Mouse (Mus musculus) neural tube, embryonic 14.5 days (tissue): ENCODE data around the gene Tenm3. TPM values are rescaled to one million over a fixed set of nuclear protein-coding genes. Genes with fewer than 3 reads are reported as not detected.

Experiments used
- ATAC-seq: fragments of 200-750 bp; cut with Nextera tagmentation; 2 replicates; pipeline ENCODE4 v1.8.0; 2017; ENCODE audit warnings: low read depth, mild to moderate bottlenecking, moderate TSS enrichment, moderate library complexity
- H3K27ac ChIP-seq: fragments of 300-500 bp; sonication (generic); 2 replicates; pipeline ENCODE4 v1.5.1; 2014; ENCODE audit warnings: low read depth, mild to moderate bottlenecking, control low read depth, low read length, moderate library complexity, mixed read lengths
- H3K27me3 ChIP-seq: fragments of 300-500 bp; sonication (generic); 2 replicates; pipeline ENCODE4 v1.6.1; 2014; ENCODE audit warnings: low read length; ENCODE audit not compliant: control insufficient read depth, insufficient read depth
- H3K36me3 ChIP-seq: fragments of 300-500 bp; sonication (generic); 2 replicates; pipeline ENCODE4 v1.6.1; 2014; ENCODE audit warnings: low read length, mixed read lengths; ENCODE audit not compliant: control insufficient read depth, insufficient read depth
- H3K4me1 ChIP-seq: fragments of 300-500 bp; sonication (generic); 2 replicates; pipeline ENCODE4 v1.6.1; 2014; ENCODE audit warnings: low read length; ENCODE audit not compliant: control insufficient read depth, insufficient read depth
- H3K4me2 ChIP-seq: fragments of 300-500 bp; sonication (generic); 2 replicates; pipeline ENCODE4 v1.6.1; 2014; ENCODE audit warnings: mild to moderate bottlenecking, low read depth, low read length, control low read depth
- H3K4me3 ChIP-seq: fragments of 300-500 bp; sonication (generic); 2 replicates; pipeline ENCODE4 v1.5.1; 2014; ENCODE audit warnings: low read depth, low read length, control low read depth, mixed read lengths
- H3K9ac ChIP-seq: fragments of 300-500 bp; sonication (generic); replicated peaks from 2 replicates; pipeline ENCODE4 v1.6.1; 2014; ENCODE audit warnings: low read depth, mild to moderate bottlenecking, control low read depth, low read length, mixed read lengths
- H3K9me3 ChIP-seq: fragments of 300-500 bp; sonication (generic); 2 replicates; pipeline ENCODE4 v1.6.1; 2016; ENCODE audit warnings: low read length; ENCODE audit not compliant: control insufficient read depth
- WGBS: fragments of 180-500 bp; shearing (Covaris S2); extraction: QIAGEN DNeasy Blood & Tissue Kit; methylation state at CpG from one replicate; pipeline ENCODE4 v1.1.7; 2014; 5-methylcytosine and 5-hydroxymethylcytosine counted together
- polyA plus RNA-seq: library from polyadenylated mRNA; unstranded; fragments of >200 nt; fragmentation: Nextera tagmentation; extraction: Ambion mirVana; gene quantifications from 2 replicates; pipeline ENCODE4 v1.2.1, GENCODE M21; 2014

Gene Tenm3
- polyA plus RNA-seq, 1 experiment from 2014 or later: 68.9 TPM

GRCm38 (mm10) chr8:48721376-48721775 lies 122.4 kb downstream of the Tenm3 start:
- Histone ChIP-seq H3K27me3 (no peaks in the 10 kb centered on the region), H3K4me3 (no peak overlapping the region), H3K4me2 (no peak overlapping the region), H3K9ac (no peak overlapping the region), H3K4me1 (no peaks in the 10 kb centered on the region), H3K36me3 (no peaks in the 10 kb centered on the region), H3K27ac (no peak overlapping the region), H3K9me3 (no peaks in the 10 kb centered on the region)
- 91% methylated on average over 12 of the region's 12 CpGs for WGBS
- no peak for ATAC-seq

- H3K4me1 ChIP-seq: no peaks in the 10 kb centered on the region
- ATAC-seq: no peak
- H3K4me2 ChIP-seq: no peak overlapping the region
- 83% methylated on average over 9 of the region's 9 CpGs for WGBS
- H3K9me3 ChIP-seq: no peaks in the 10 kb centered on the region
- H3K9ac ChIP-seq: no peak overlapping the region
- H3K27ac ChIP-seq: no peak overlapping the region
- no peak overlapping the region for H3K4me3 ChIP-seq
- no peaks in the 10 kb centered on the region for H3K36me3 ChIP-seq
- no peaks in the 10 kb centered on the region for H3K27me3 ChIP-seq
These were observed 128.1 kb downstream of the Tenm3 start for GRCm38 (mm10) chr8:48715616-48716015.

- Histone ChIP-seq H3K9me3 (no peaks in the 10 kb centered on the region), H3K27me3 (no peaks in the 10 kb centered on the region), H3K36me3 (no peaks in the 10 kb centered on the region), H3K4me1 (no peaks in the 10 kb centered on the region), H3K4me2 (no peak overlapping the region), H3K4me3 (no peak overlapping the region), H3K9ac (no peak overlapping the region), H3K27ac (no peak overlapping the region)
- ATAC-seq: no peak
- 91% methylated on average over 6 of the region's 6 CpGs for WGBS
These were observed 137.1 kb downstream of the Tenm3 start for GRCm38 (mm10) chr8:48706666-48707065.

GRCm38 (mm10) chr8:48704885-48705515 lies 138.8 kb downstream of the Tenm3 start:
- WGBS: 78% methylated on average over 10 of the region's 10 CpGs
- Histone ChIP-seq H3K9ac (no peak overlapping the region), H3K4me3 (no peak overlapping the region), H3K4me2 (no peak overlapping the region), H3K27ac (no peak overlapping the region), H3K36me3 (no peaks in the 10 kb centered on the region), H3K4me1 (no peaks in the 10 kb centered on the region), H3K9me3 (no peaks in the 10 kb centered on the region), H3K27me3 (no peaks in the 10 kb centered on the region)
- ATAC-seq: no peak

GRCm38 (mm10) chr8:48704485-48704884 lies 139.3 kb downstream of the Tenm3 start:
- H3K27ac ChIP-seq: no peak overlapping the region
- 68% methylated on average over 6 of the region's 6 CpGs for WGBS
- H3K27me3 ChIP-seq: no peaks in the 10 kb centered on the region
- H3K9me3 ChIP-seq: no peaks in the 10 kb centered on the region
- ATAC-seq: no peak
- no peaks in the 10 kb centered on the region for H3K4me1 ChIP-seq
- no peak overlapping the region for H3K9ac ChIP-seq
- H3K4me2 ChIP-seq: no peak overlapping the region
- no peaks in the 10 kb centered on the region for H3K36me3 ChIP-seq
- H3K4me3 ChIP-seq: no peak overlapping the region

GRCm38 (mm10) chr8:48690665-48691395 lies 152.9 kb downstream of the Tenm3 start:
- Histone ChIP-seq H3K36me3 (no peaks in the 10 kb centered on the region), H3K27me3 (no peaks in the 10 kb centered on the region), H3K4me2 (no peak overlapping the region), H3K9ac (no peak overlapping the region), H3K27ac (peak overlapping the region; percentile 12; the same call in 1 of the 2 replicates), H3K4me1 (peaks cover 9% of the 10 kb centered on the region; the same call in 1 of the 2 replicates), H3K4me3 (no peak overlapping the region), H3K9me3 (no peaks in the 10 kb centered on the region)
- peak; percentile 75; the same call in 1 of the 2 replicates for ATAC-seq
- 51% methylated on average over 10 of the region's 10 CpGs for WGBS

- H3K36me3 ChIP-seq: no peaks in the 10 kb centered on the region
- H3K4me1 ChIP-seq: peaks cover 9% of the 10 kb centered on the region; the same call in 1 of the 2 replicates
- H3K27ac ChIP-seq: no peak overlapping the region
- ATAC-seq: no peak
- no peaks in the 10 kb centered on the region for H3K27me3 ChIP-seq
- no peak overlapping the region for H3K9ac ChIP-seq
- no peaks in the 10 kb centered on the region for H3K9me3 ChIP-seq
- H3K4me2 ChIP-seq: no peak overlapping the region
- WGBS: 81% methylated on average over 4 of the region's 4 CpGs
- no peak overlapping the region for H3K4me3 ChIP-seq
These were observed 155.0 kb downstream of the Tenm3 start for GRCm38 (mm10) chr8:48688706-48689105.

- H3K36me3 ChIP-seq: no peaks in the 10 kb centered on the region
- 58% methylated on average over 9 of the region's 9 CpGs for WGBS
- no peak overlapping the region for H3K4me2 ChIP-seq
- H3K27ac ChIP-seq: no peak overlapping the region
- no peaks in the 10 kb centered on the region for H3K27me3 ChIP-seq
- no peaks in the 10 kb centered on the region for H3K9me3 ChIP-seq
- no peak overlapping the region for H3K9ac ChIP-seq
- ATAC-seq: no peak
- no peak overlapping the region for H3K4me3 ChIP-seq
- H3K4me1 ChIP-seq: peaks cover 7% of the 10 kb centered on the region; the same call in 1 of the 2 replicates
These were observed 155.6 kb downstream of the Tenm3 start for GRCm38 (mm10) chr8:48688188-48688587.

GRCm38 (mm10) chr8:48673476-48673875 lies 170.3 kb downstream of the Tenm3 start:
- Histone ChIP-seq H3K4me2 (no peak overlapping the region), H3K36me3 (no peaks in the 10 kb centered on the region), H3K9ac (no peak overlapping the region), H3K27me3 (no peaks in the 10 kb centered on the region), H3K27ac (no peak overlapping the region), H3K4me3 (no peak overlapping the region), H3K4me1 (no peaks in the 10 kb centered on the region; the same call in none of the 2 replicates), H3K9me3 (no peaks in the 10 kb centered on the region)
- ATAC-seq: no peak
- WGBS: 96% methylated on average over 2 of the region's 2 CpGs
